In genomic region chr11:59136994-59137706, GRCm38 (mm10) we compare ENCODE assay signal across 22 mouse cellular contexts. TPM values are rescaled to one million over a fixed set of nuclear protein-coding genes. Genes with fewer than 3 reads are reported as not detected.
DNase-seq lines count a peak whose midpoint lies in the region; ATAC-seq and TF ChIP-seq lines count a peak whose summit lies in the region.
"Had no signal": no experiment of that assay in that cellular context is flagged by ENCODE, and none has a peak within 500 bp of the region (broad histone marks: within the 10 kb centered on the region; RNA-seq: fewer than 3 reads in every experiment).

No protein-coding gene starts in this region.

- no peak overlapping the region for H3K4me3 ChIP-seq in forebrain, embryonic 16.5 days (replicated peaks; ENCODE audit: low read length)
- H3K4me3 ChIP-seq in forebrain, embryonic 14.5 days (ENCODE audit: low read depth, low read length): no peak overlapping the region
- peak overlapping the region; percentile 57 for H3K4me3 ChIP-seq in heart, embryonic 10.5 days
- H3K4me3 ChIP-seq in heart, embryonic 16.5 days (ENCODE audit: low read length): peak overlapping the region; percentile 51
- H3K4me3 ChIP-seq: embryonic facial prominence, embryonic 15.5 days; hindbrain, embryonic 15.5 days; neural tube, embryonic 13.5 days had no signal

- 0 out of 2 replicates have a peak overlapping the region, but pooled peaks have one; percentile 13 for H3K9ac ChIP-seq in forebrain, embryonic 16.5 days (replicated peaks; ENCODE audit: low read depth, low read length)
- H3K9ac ChIP-seq in forebrain, embryonic 14.5 days (ENCODE audit: low read length): no peak overlapping the region
- peak overlapping the region; percentile 81 for H3K9ac ChIP-seq in heart, embryonic 16.5 days (ENCODE audit: low read length)
- H3K9ac ChIP-seq: embryonic facial prominence, embryonic 15.5 days; forebrain, postnatal 0 days; hindbrain, embryonic 15.5 days; neural tube, embryonic 13.5 days had no signal

- H3K4me2 ChIP-seq in forebrain, embryonic 16.5 days (ENCODE audit: low read length): no peak overlapping the region
- H3K4me2 ChIP-seq in forebrain, embryonic 14.5 days (ENCODE audit: low read length): no peak overlapping the region
- peak overlapping the region; percentile 75 for H3K4me2 ChIP-seq in heart, embryonic 16.5 days (ENCODE audit: low read depth, low read length)
- H3K4me2 ChIP-seq: embryonic facial prominence, embryonic 15.5 days; hindbrain, embryonic 15.5 days; neural tube, embryonic 13.5 days had no signal

- H3K36me3 ChIP-seq in forebrain, embryonic 16.5 days (ENCODE audit: control insufficient read depth, insufficient read depth): no peaks in the 10 kb centered on the region
- H3K36me3 ChIP-seq in forebrain, embryonic 14.5 days (ENCODE audit: control insufficient read depth, insufficient read depth, low read length): no peaks in the 10 kb centered on the region
- peaks cover 45% of the 10 kb centered on the region for H3K36me3 ChIP-seq in heart, embryonic 10.5 days
- peaks cover 8% of the 10 kb centered on the region; the same call in 1 of the 2 replicates for H3K36me3 ChIP-seq in heart, embryonic 16.5 days (ENCODE audit: control insufficient read depth, insufficient read depth)
- H3K36me3 ChIP-seq: embryonic facial prominence, embryonic 15.5 days; hindbrain, embryonic 15.5 days; neural tube, embryonic 13.5 days had no signal

- no peak overlapping the region for H3K27ac ChIP-seq in forebrain, embryonic 16.5 days (ENCODE audit: low read length)
- no peak overlapping the region for H3K27ac ChIP-seq in forebrain, embryonic 14.5 days (ENCODE audit: low read depth, low read length)
- H3K27ac ChIP-seq in heart, embryonic 10.5 days: peak overlapping the region; percentile 93
- no peak overlapping the region; the same call in 1 of the 2 replicates for H3K27ac ChIP-seq in heart, embryonic 16.5 days (ENCODE audit: low read length)
- H3K27ac ChIP-seq: embryonic facial prominence, embryonic 15.5 days; hindbrain, embryonic 15.5 days; neural tube, embryonic 13.5 days; stomach, postnatal 0 days had no signal

- H3K9me3 ChIP-seq in forebrain, embryonic 16.5 days (ENCODE audit: control insufficient read depth, low read length): no peaks in the 10 kb centered on the region
- no peaks in the 10 kb centered on the region for H3K9me3 ChIP-seq in forebrain, embryonic 14.5 days (replicated peaks; ENCODE audit: control insufficient read depth, low read length)
- H3K9me3 ChIP-seq in heart, embryonic 10.5 days: no peaks in the 10 kb centered on the region
- no peaks in the 10 kb centered on the region for H3K9me3 ChIP-seq in heart, embryonic 16.5 days (replicated peaks; ENCODE audit: control insufficient read depth, low read length)
- H3K9me3 ChIP-seq: embryonic facial prominence, embryonic 15.5 days; hindbrain, embryonic 15.5 days; neural tube, embryonic 13.5 days had no signal

- CTCF ChIA-PET in Patski (lab: Charles Lee): no interaction called here

- no peak for ATAC-seq in forebrain, embryonic 16.5 days
- no peak for ATAC-seq in forebrain, embryonic 14.5 days
- ATAC-seq in Patski: no peak
- ATAC-seq in heart, embryonic 16.5 days (replicated peaks; ENCODE audit: extremely low read depth, insufficient read depth, low FRiP score): no peak
- ATAC-seq: forebrain, postnatal 0 days had no signal

- H3K4me1 ChIP-seq in forebrain, embryonic 16.5 days (replicated peaks; ENCODE audit: control insufficient read depth, insufficient read depth, low read length): peaks cover 11% of the 10 kb centered on the region; the same call in 1 of the 2 replicates
- H3K4me1 ChIP-seq in forebrain, embryonic 14.5 days (ENCODE audit: control insufficient read depth, insufficient read depth, low read length): no peaks in the 10 kb centered on the region
- peaks cover 75% of the 10 kb centered on the region for H3K4me1 ChIP-seq in heart, embryonic 10.5 days
- peaks cover 38% of the 10 kb centered on the region for H3K4me1 ChIP-seq in heart, embryonic 16.5 days (ENCODE audit: control insufficient read depth, insufficient read depth, low read length)

- 41% methylated on average over 12 of the region's 12 CpGs for WGBS in forebrain, embryonic 16.5 days
- WGBS in forebrain, embryonic 14.5 days: 48% methylated on average over 12 of the region's 12 CpGs
- 43% methylated on average over 12 of the region's 12 CpGs for WGBS in heart, embryonic 10.5 days
- 58% methylated on average over 12 of the region's 12 CpGs for WGBS in heart, embryonic 16.5 days

- no peak for TF ChIP-seq CTCF in Patski (IDR thresholded peaks at IDR 0.05)

- DNase-seq in forebrain, embryonic 14.5 days (ENCODE audit: low spot score): no peak
- no peak for DNase-seq in heart, embryonic 10.5 days (ENCODE audit: low spot score)
- DNase-seq in heart, adult 8-10 months (ENCODE audit: low spot score): no peak
- DNase-seq in Patski (ENCODE audit: low read depth, low spot score): peak; percentile 17
- DNase-seq in cerebellum, adult 8-10 months: no peak
- no peak for DNase-seq in cerebellum, postnatal 36 days
- DNase-seq: adrenal gland, postnatal 10 days; cerebellum, adult 2 months; forebrain, postnatal 0 days; kidney, adult 9 months; kidney, postnatal 14 days; left cerebral cortex, postnatal 4 days; lung, postnatal 4 days; midbrain, embryonic 14.5 days; right cerebral cortex, adult 18-20 months had no signal

- peaks cover 44% of the 10 kb centered on the region for H3K27me3 ChIP-seq in forebrain, embryonic 16.5 days (replicated peaks; ENCODE audit: control insufficient read depth, insufficient read depth, low read length)
- peaks cover 48% of the 10 kb centered on the region for H3K27me3 ChIP-seq in forebrain, embryonic 14.5 days (replicated peaks; ENCODE audit: control insufficient read depth, insufficient read depth, low read length)
- peaks cover 62% of the 10 kb centered on the region for H3K27me3 ChIP-seq in heart, embryonic 10.5 days (ENCODE audit: insufficient read depth, poor library complexity, severe bottlenecking)
- peaks cover 9% of the 10 kb centered on the region for H3K27me3 ChIP-seq in Patski
- peaks cover 40% of the 10 kb centered on the region for H3K27me3 ChIP-seq in heart, embryonic 16.5 days (ENCODE audit: control insufficient read depth, insufficient read depth, low read length)

- in situ Hi-C loops in Patski (cut with MboI; ENCODE audit: low pct_unique_long_range_greater_than_20kb): no loop called here

- POLR2A ChIA-PET in Patski (lab: Charles Lee): no interaction called here

RNA-seq across cellular contexts. Expression of gene Obscn, which starts 0.9 kb away (rescaled TPM):
- polyA plus RNA-seq in forebrain, embryonic 16.5 days (2015; fragmentation: Nextera tagmentation; extraction: Ambion mirVana): 0.11 and 0.25 TPM in 2 replicates
- polyA plus RNA-seq in forebrain, embryonic 14.5 days (2014; fragmentation: Nextera tagmentation; extraction: Ambion mirVana): 0.05 and 0.20 TPM in 2 replicates
- polyA plus RNA-seq in heart, embryonic 10.5 days (2016; fragmentation: Nextera tagmentation; extraction: Ambion mirVana): 20.6 and 36.7 TPM in 2 replicates
- 1,000 to 10,000 TPM in 1 of 4 experiments, 100 to 1,000 TPM in 3; 788 to 1,002 (median 896) TPM for total RNA-seq in heart, adult 8-10 months (2022)
- 0.06 TPM for polyA plus RNA-seq in Patski (2021)
- polyA plus RNA-seq in heart, embryonic 16.5 days (2015; fragmentation: Nextera tagmentation; extraction: Ambion mirVana): 87.2 and 91.9 TPM in 2 replicates

RNA-seq across cellular contexts. Expression of gene Iba57, which starts 26.4 kb away (rescaled TPM):
- polyA plus RNA-seq in forebrain, embryonic 16.5 days (2015; fragmentation: Nextera tagmentation; extraction: Ambion mirVana): 7.9 and 8.0 TPM in 2 replicates
- polyA plus RNA-seq in forebrain, embryonic 14.5 days (2014; fragmentation: Nextera tagmentation; extraction: Ambion mirVana): 3.3 and 3.7 TPM in 2 replicates
- 7.8 and 9.2 TPM in 2 replicates for polyA plus RNA-seq in heart, embryonic 10.5 days (2016; fragmentation: Nextera tagmentation; extraction: Ambion mirVana)
- total RNA-seq in heart, adult 8-10 months (2022): 10 to 100 TPM; 14.8 to 21.8 (median 19.4) TPM
- 6.8 TPM for polyA plus RNA-seq in Patski (2021)
- 9.5 and 10.4 TPM in 2 replicates for polyA plus RNA-seq in heart, embryonic 16.5 days (2015; fragmentation: Nextera tagmentation; extraction: Ambion mirVana)

RNA-seq across cellular contexts. Expression of gene Gjc2, which starts 45.9 kb away (rescaled TPM):
- 0.11 and 0.30 TPM in 2 replicates for polyA plus RNA-seq in forebrain, embryonic 16.5 days (2015; fragmentation: Nextera tagmentation; extraction: Ambion mirVana)
- polyA plus RNA-seq in forebrain, embryonic 14.5 days (2014; fragmentation: Nextera tagmentation; extraction: Ambion mirVana): 0.10 TPM in 1 of 2 replicates, not detected in the other
- not detected in 2 replicates for polyA plus RNA-seq in heart, embryonic 10.5 days (2016; fragmentation: Nextera tagmentation; extraction: Ambion mirVana)
- total RNA-seq in heart, adult 8-10 months (2022): under 1 TPM; 0.62 to 0.82 (median 0.63) TPM
- polyA plus RNA-seq in Patski (2021): 0.13 TPM
- 0.50 and 0.54 TPM in 2 replicates for polyA plus RNA-seq in heart, embryonic 16.5 days (2015; fragmentation: Nextera tagmentation; extraction: Ambion mirVana)
- total RNA-seq: hematopoietic stem cell, adult 5-6 weeks had no signal

RNA-seq across cellular contexts. Expression of gene Guk1, which starts 54.9 kb away (rescaled TPM):
- 181 and 201 TPM in 2 replicates for polyA plus RNA-seq in forebrain, embryonic 16.5 days (2015; fragmentation: Nextera tagmentation; extraction: Ambion mirVana)
- polyA plus RNA-seq in forebrain, embryonic 14.5 days (2014; fragmentation: Nextera tagmentation; extraction: Ambion mirVana): 198 and 199 TPM in 2 replicates
- polyA plus RNA-seq in heart, embryonic 10.5 days (2016; fragmentation: Nextera tagmentation; extraction: Ambion mirVana): 127 and 152 TPM in 2 replicates
- 100 to 1,000 TPM; 112 to 142 (median 128) TPM for total RNA-seq in heart, adult 8-10 months (2022)
- polyA plus RNA-seq in Patski (2021): 78.7 TPM
- 130 and 140 TPM in 2 replicates for polyA plus RNA-seq in heart, embryonic 16.5 days (2015; fragmentation: Nextera tagmentation; extraction: Ambion mirVana)

Comparison
In these comparisons a context has a peak if more than half of its experiments do, and no peak if none do; other contexts are left out.
1. H3K4me3 ChIP-seq: peak in heart, embryonic 10.5 days (single experiment) and heart, embryonic 16.5 days (single experiment); none in forebrain, embryonic 16.5 days (single experiment) and forebrain, embryonic 14.5 days (single experiment).
2. RNA of gene Obscn, which starts 0.9 kb away (polyA plus RNA-seq): 87.2 to 91.9 TPM in heart, embryonic 16.5 days and 20.6 to 36.7 TPM in heart, embryonic 10.5 days; 0.11 to 0.25 TPM in forebrain, embryonic 16.5 days, 0.06 TPM in Patski (single experiment) and 0.05 to 0.20 TPM in forebrain, embryonic 14.5 days; every median in the first group is over 10 times any median in the second.